Mouse (Mus musculus): ENCODE data around the gene Tefm. TPM values are rescaled to one million over a fixed set of nuclear protein-coding genes. Genes with fewer than 3 reads are reported as not detected.

Gene Tefm
- polyA plus RNA-seq, 1 experiment = 4.3 TPM

GRCm38 (mm10) chr11:80161041-80161440 lies 19.1 kb upstream of the Tefm start:
- no peaks in the 10 kb centered on the region for H3K4me1 ChIP-seq (ENCODE audit: control insufficient read depth, insufficient read depth, low read length)
- no peak overlapping the region for H3K4me3 ChIP-seq (replicated peaks; ENCODE audit: extremely low read depth, low read depth, low read length)
- no peak for DNase-seq
- TF ChIP-seq POLR2A (IDR thresholded peaks at IDR 0.05; ENCODE audit: borderline replicate concordance, extremely low read depth, low read depth, low read length) = no peak
- TF ChIP-seq CTCF (IDR thresholded peaks at IDR 0.05; ENCODE audit: insufficient read depth, low read length) = no peak
- WGBS = 66% methylated on average over 4 of the region's 4 CpGs

GRCm38 (mm10) chr11:80159018-80159417 lies 17.0 kb upstream of the Tefm start:
- 77% methylated on average over 7 of the region's 7 CpGs for WGBS

GRCm38 (mm10) chr11:80156841-80157240 lies 14.9 kb upstream of the Tefm start:
- H3K4me3 ChIP-seq (replicated peaks; ENCODE audit: extremely low read depth, low read depth, low read length) = no peak overlapping the region
- no peak for DNase-seq
- H3K4me1 ChIP-seq (ENCODE audit: control insufficient read depth, insufficient read depth, low read length) = peaks cover 4% of the 10 kb centered on the region; the same call in 1 of the 2 replicates
- no peak for TF ChIP-seq CTCF (IDR thresholded peaks at IDR 0.05; ENCODE audit: insufficient read depth, low read length)
- TF ChIP-seq POLR2A (IDR thresholded peaks at IDR 0.05; ENCODE audit: borderline replicate concordance, extremely low read depth, low read depth, low read length) = no peak
- WGBS = 70% methylated on average over 4 of the region's 4 CpGs

More at GRCm38 (mm10) chr11:80159018-80159417, 17.0 kb upstream of the Tefm start:
- Histone ChIP-seq H3K4me3 (replicated peaks; ENCODE audit: extremely low read depth, low read depth, low read length) (no peak overlapping the region), H3K4me1 (ENCODE audit: control insufficient read depth, insufficient read depth, low read length) (no peaks in the 10 kb centered on the region)
- no peak for TF ChIP-seq POLR2A (IDR thresholded peaks at IDR 0.05; ENCODE audit: borderline replicate concordance, extremely low read depth, low read depth, low read length)
- TF ChIP-seq CTCF (IDR thresholded peaks at IDR 0.05; ENCODE audit: insufficient read depth, low read length) = no peak
- DNase-seq = no peak

- Histone ChIP-seq H3K4me3 (replicated peaks; ENCODE audit: extremely low read depth, low read depth, low read length) (peak overlapping the region; percentile 72), H3K4me1 (ENCODE audit: control insufficient read depth, insufficient read depth, low read length) (peaks cover 4% of the 10 kb centered on the region; the same call in 1 of the 2 replicates)
- DNase-seq = no peak
- WGBS = 83% methylated on average over 4 of the region's 4 CpGs
- no peak for TF ChIP-seq POLR2A (IDR thresholded peaks at IDR 0.05; ENCODE audit: borderline replicate concordance, extremely low read depth, low read depth, low read length)
- no peak for TF ChIP-seq CTCF (IDR thresholded peaks at IDR 0.05; ENCODE audit: insufficient read depth, low read length)
These were observed 14.0 kb upstream of the Tefm start for GRCm38 (mm10) chr11:80155961-80156360.

GRCm38 (mm10) chr11:80155541-80155940 lies 13.6 kb upstream of the Tefm start:
- TF ChIP-seq POLR2A (IDR thresholded peaks at IDR 0.05; ENCODE audit: borderline replicate concordance, extremely low read depth, low read depth, low read length) (no peak), CTCF (IDR thresholded peaks at IDR 0.05; ENCODE audit: insufficient read depth, low read length) (no peak)
- 63% methylated on average over 8 of the region's 8 CpGs for WGBS
- no peak for DNase-seq
- Histone ChIP-seq H3K4me3 (replicated peaks; ENCODE audit: extremely low read depth, low read depth, low read length) (peak overlapping the region; percentile 72), H3K4me1 (ENCODE audit: control insufficient read depth, insufficient read depth, low read length) (peaks cover 4% of the 10 kb centered on the region; the same call in 1 of the 2 replicates)

GRCm38 (mm10) chr11:80154501-80154900 lies 12.5 kb upstream of the Tefm start:
- no peak for DNase-seq
- peaks cover 4% of the 10 kb centered on the region; the same call in 1 of the 2 replicates for H3K4me1 ChIP-seq (ENCODE audit: control insufficient read depth, insufficient read depth, low read length)
- WGBS = 30% methylated on average over 25 of the region's 25 CpGs
- TF ChIP-seq POLR2A (IDR thresholded peaks at IDR 0.05; ENCODE audit: borderline replicate concordance, extremely low read depth, low read depth, low read length) (no peak), CTCF (IDR thresholded peaks at IDR 0.05; ENCODE audit: insufficient read depth, low read length) (no peak)
- peak overlapping the region; percentile 72 for H3K4me3 ChIP-seq (replicated peaks; ENCODE audit: extremely low read depth, low read depth, low read length)

GRCm38 (mm10) chr11:80153857-80154495 lies 12.0 kb upstream of the Tefm start, which contains the start of gene Adap2:
TSS of gene Adap2 (plus strand) at chr11:80154105.
- TF ChIP-seq CTCF (IDR thresholded peaks at IDR 0.05; ENCODE audit: insufficient read depth, low read length) = no peak
- TF ChIP-seq POLR2A (IDR thresholded peaks at IDR 0.05; ENCODE audit: borderline replicate concordance, extremely low read depth, low read depth, low read length) = peak; percentile 69; the same call in 1 of the 2 replicates
- peak; percentile 95 for DNase-seq
- WGBS = 2% methylated on average over 47 of the region's 47 CpGs
- Histone ChIP-seq H3K4me1 (ENCODE audit: control insufficient read depth, insufficient read depth, low read length) (peaks cover 4% of the 10 kb centered on the region; the same call in 1 of the 2 replicates), H3K4me3 (replicated peaks; ENCODE audit: extremely low read depth, low read depth, low read length) (peak within 1 kb of the TSS; percentile 72)

- no peak for DNase-seq
- H3K4me3 ChIP-seq (replicated peaks; ENCODE audit: extremely low read depth, low read depth, low read length) = no peak overlapping the region
- 59% methylated on average over 8 of the region's 8 CpGs for WGBS
- TF ChIP-seq CTCF (IDR thresholded peaks at IDR 0.05; ENCODE audit: insufficient read depth, low read length) (no peak), POLR2A (IDR thresholded peaks at IDR 0.05; ENCODE audit: borderline replicate concordance, extremely low read depth, low read depth, low read length) (no peak)
- H3K4me1 ChIP-seq (ENCODE audit: control insufficient read depth, insufficient read depth, low read length) = peaks cover 4% of the 10 kb centered on the region; the same call in 1 of the 2 replicates
These were observed 10.4 kb upstream of the Tefm start for GRCm38 (mm10) chr11:80152376-80152775.

- TF ChIP-seq POLR2A (IDR thresholded peaks at IDR 0.05; ENCODE audit: borderline replicate concordance, extremely low read depth, low read depth, low read length) (no peak), CTCF (IDR thresholded peaks at IDR 0.05; ENCODE audit: insufficient read depth, low read length) (no peak)
- Histone ChIP-seq H3K4me1 (ENCODE audit: control insufficient read depth, insufficient read depth, low read length) (peaks cover 4% of the 10 kb centered on the region; the same call in 1 of the 2 replicates), H3K4me3 (replicated peaks; ENCODE audit: extremely low read depth, low read depth, low read length) (no peak overlapping the region)
- 34% methylated on average over 2 of the region's 2 CpGs for whole genome bisulfite sequencing
- DNase-seq = no peak
These were observed 9.6 kb upstream of the Tefm start for GRCm38 (mm10) chr11:80151541-80151940.

- TF ChIP-seq CTCF (IDR thresholded peaks at IDR 0.05; ENCODE audit: insufficient read depth, low read length) (no peak), POLR2A (IDR thresholded peaks at IDR 0.05; ENCODE audit: borderline replicate concordance, extremely low read depth, low read depth, low read length) (no peak)
- Histone ChIP-seq H3K4me1 (ENCODE audit: control insufficient read depth, insufficient read depth, low read length) (peaks cover 4% of the 10 kb centered on the region; the same call in 1 of the 2 replicates), H3K4me3 (replicated peaks; ENCODE audit: extremely low read depth, low read depth, low read length) (no peak overlapping the region)
- 45% methylated on average over 5 of the region's 5 CpGs for WGBS
- DNase-seq = no peak
These were observed 8.6 kb upstream of the Tefm start for GRCm38 (mm10) chr11:80150566-80150965.
